Mouse (Mus musculus) mature B cell (primary cell): Measurements from ENCODE around the gene Defa30.
"Not testable (repeated sequence)": the region's sequence is repeated elsewhere in the genome, so short reads cannot be mapped to it uniquely, and the experiment has no call there.

Experiments
- in situ Hi-C: fragments of 300-500 bp; cut with MboI; formaldehyde crosslinking; loops from 2 replicates; pipeline ENCODE4 v1.14.3; 2019

Gene Defa30

DNA sequence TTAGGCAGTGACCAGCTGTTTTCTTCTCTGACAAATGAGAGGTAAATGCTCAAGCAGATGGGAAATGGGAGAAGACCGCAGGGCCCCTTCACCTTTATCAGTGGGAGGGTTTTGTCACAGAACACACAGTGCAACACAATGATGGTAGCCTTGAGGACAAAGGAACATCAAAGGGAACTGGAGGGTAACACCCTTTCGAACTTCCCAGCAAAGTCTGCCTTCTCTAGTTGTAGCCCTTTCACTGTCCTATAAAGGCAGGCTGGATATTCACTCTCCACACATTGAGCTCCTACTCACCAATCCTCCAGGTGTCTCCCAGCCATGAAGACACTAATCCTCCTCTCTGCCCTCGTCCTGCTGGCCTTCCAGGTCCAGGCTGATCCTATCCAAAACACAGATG, at the start of gene Defa30:
Defa30 (plus strand) TSS at position 301 of the 400 bp plus-strand sequence.
- in situ Hi-C loops: not testable (repeated sequence)

DNA sequence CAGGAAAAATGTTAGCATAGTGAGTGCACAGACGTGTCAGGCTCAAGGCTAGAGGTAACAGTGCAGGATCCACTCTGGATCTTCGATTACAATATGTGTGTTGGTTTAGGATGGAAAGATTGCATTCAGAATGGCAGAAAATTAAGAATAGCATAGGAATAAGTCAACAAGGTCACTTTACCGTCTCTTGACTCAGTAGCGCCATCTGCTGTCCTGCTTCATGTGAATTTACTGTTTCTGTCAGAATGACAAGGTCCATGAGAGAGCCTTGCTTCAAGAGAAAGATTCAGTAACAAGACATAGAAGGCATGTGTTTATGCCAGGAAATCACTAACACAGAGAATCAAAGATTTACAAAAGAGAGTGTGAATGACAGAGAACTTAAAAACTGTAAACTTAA, 41.3 kb upstream of the Defa30 start:
- in situ Hi-C loops: no loop called here

- in situ Hi-C loops: not testable (repeated sequence)
Observed at GRCm38 (mm10) chr8:21095950-21096349, 38.5 kb upstream of the Defa30 start, which contains the start of gene Gm14851. Gene Gm14851, minus strand, starts transcription at chr8:21096050.

GRCm38 (mm10) chr8:21161977-21162376, 27.5 kb downstream of the Defa30 start, which contains the start of gene Defa22:
Gene Defa22, plus strand, starts transcription at chr8:21162277.
- in situ Hi-C loops: not testable (repeated sequence)
